Mouse (Mus musculus) C2C12 (cell line): ENCODE results near the gene Ppp1r14d. TPM values are rescaled to one million over a fixed set of nuclear protein-coding genes. Genes with fewer than 3 reads are reported as not detected.

Experiments
- H3K27me3 ChIP-seq: one replicate; pipeline ENCODE4 v1.6.1; 2011; ENCODE audit not compliant: control insufficient read depth, insufficient read depth, insufficient read length
- H3K36me3 ChIP-seq: one replicate; pipeline ENCODE4 v1.6.1; 2011; ENCODE audit not compliant: control insufficient read depth, insufficient read depth
- H3K4me3 ChIP-seq: one replicate; pipeline ENCODE4 v1.5.1; 2011; ENCODE audit warnings: mild to moderate bottlenecking, control low read depth; ENCODE audit not compliant: poor library complexity, insufficient read depth, severe bottlenecking
- H3K79me2 ChIP-seq: one replicate; pipeline ENCODE4 v1.6.1; 2011; ENCODE audit not compliant: control insufficient read depth, insufficient read depth
- H3K79me3 ChIP-seq: one replicate; pipeline ENCODE4 v1.6.1; 2011; ENCODE audit warnings: low read depth, control low read depth
- H3ac ChIP-seq: one replicate; pipeline ENCODE3; 2011; ENCODE audit warnings: low read depth; ENCODE audit not compliant: control insufficient read depth, insufficient read length
- CEBPB ChIP-seq: IDR thresholded peaks from one replicate; pipeline ENCODE4 v1.6.1; 2011; ENCODE audit warnings: low read depth, mild to moderate bottlenecking, control low read depth, moderate library complexity
- CTCF ChIP-seq: IDR thresholded peaks from one replicate; pipeline ENCODE4 v1.5.1; 2011; ENCODE audit not compliant: control insufficient read depth, insufficient read depth, insufficient read length
- FOSL1 ChIP-seq: IDR thresholded peaks from one replicate; pipeline ENCODE4 v1.8.0; 2011; ENCODE audit warnings: mild to moderate bottlenecking, low read length; ENCODE audit not compliant: poor library complexity, insufficient read depth, severe bottlenecking
- MAX ChIP-seq: IDR thresholded peaks from one replicate; pipeline ENCODE4 v1.6.1; 2011; ENCODE audit warnings: mild to moderate bottlenecking, control low read depth
- MYOD1 ChIP-seq: IDR thresholded peaks from one replicate; pipeline ENCODE4 v1.6.1; 2011; ENCODE audit warnings: low read depth; ENCODE audit not compliant: control insufficient read depth, insufficient read length
- MYOG ChIP-seq: IDR thresholded peaks from one replicate; pipeline ENCODE4 v1.6.1; 2011; ENCODE audit not compliant: control insufficient read depth, insufficient read length; ENCODE audit errors: extremely low read depth
- USF1 ChIP-seq: IDR thresholded peaks from one replicate; pipeline ENCODE4 v1.6.1; 2011; ENCODE audit warnings: low read depth, mild to moderate bottlenecking, control low read depth, moderate library complexity
- polyA plus RNA-seq: library from polyadenylated mRNA; unstranded; fragments of >200 nt; fragmentation: generic; extraction: Trizol; gene quantifications from one replicate; pipeline ENCODE4 v1.2.1, GENCODE M21; 2012; ENCODE audit warnings: missing spikeins

Gene Ppp1r14d
- polyA plus RNA-seq, 1 experiment = 0.12 TPM

DNA sequence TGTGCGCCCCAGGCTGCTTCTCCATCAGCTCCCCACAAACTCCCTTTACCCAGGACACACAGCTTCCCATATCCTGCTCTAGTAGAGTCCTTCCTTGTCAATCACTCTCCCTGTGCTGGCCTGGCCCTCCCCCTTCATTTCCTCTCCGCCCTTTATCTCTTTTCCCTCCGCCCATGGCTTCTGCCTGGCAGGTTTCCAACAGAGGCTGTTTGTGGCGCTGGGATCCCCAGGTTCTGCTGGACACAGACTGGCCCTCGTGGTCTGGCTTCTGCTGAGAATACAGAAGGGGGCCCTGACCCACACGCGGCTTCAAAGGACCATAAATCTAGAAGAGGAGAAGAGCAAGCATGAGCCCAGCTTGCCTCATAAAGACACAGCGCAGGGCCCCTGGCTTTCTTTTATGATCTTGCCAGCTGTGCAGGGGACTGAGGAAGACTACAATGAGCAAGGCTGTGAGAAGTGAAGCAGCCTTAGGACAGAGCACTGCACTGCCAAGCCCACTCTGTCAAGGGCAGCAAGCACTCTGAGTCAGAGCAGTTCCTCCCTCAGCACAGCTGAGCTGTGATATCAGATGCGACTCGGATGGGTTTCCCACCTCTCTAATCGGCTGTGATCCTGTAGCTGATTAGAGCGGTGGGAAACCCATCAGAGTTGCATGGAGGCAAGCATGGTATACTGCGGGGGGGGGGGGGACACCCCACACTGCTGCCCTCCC, 56.7 kb downstream of the Ppp1r14d start:
- peaks cover 9% of the 10 kb centered on the region for H3K79me3 ChIP-seq
- H3K27me3 ChIP-seq = no peaks in the 10 kb centered on the region
- H3ac ChIP-seq = peak overlapping the region; percentile 27
- peaks cover 2% of the 10 kb centered on the region for H3K36me3 ChIP-seq
- no peak overlapping the region for H3K4me3 ChIP-seq
- peaks cover 21% of the 10 kb centered on the region for H3K79me2 ChIP-seq
- peak; percentile 59 for TF ChIP-seq MYOD1
- TF ChIP-seq CTCF = no peak
- TF ChIP-seq FOSL1 = no peak
- no peak for TF ChIP-seq MAX

DNA sequence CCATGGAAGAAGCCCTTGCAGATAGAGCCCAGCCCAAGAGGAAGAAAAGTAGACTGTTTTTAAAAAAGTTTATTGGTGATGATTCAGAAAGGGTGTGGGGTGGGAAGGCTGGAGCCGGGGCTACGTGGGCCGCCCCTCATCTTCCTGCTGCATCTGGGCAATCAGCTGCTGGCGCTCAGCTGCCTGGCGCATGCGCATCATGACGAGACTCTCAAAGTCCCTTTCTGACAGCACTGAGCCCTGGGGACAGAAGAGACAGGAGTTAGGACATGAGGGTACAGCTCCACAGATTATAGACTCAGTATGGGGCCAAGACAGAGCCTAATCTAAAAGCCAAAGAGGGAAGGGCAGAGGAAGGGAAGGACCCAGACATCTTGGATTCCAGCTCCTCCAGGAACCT, 57.3 kb downstream of the Ppp1r14d start:
- peaks cover 20% of the 10 kb centered on the region for H3K79me2 ChIP-seq
- TF ChIP-seq MYOG (no peak), FOSL1 (no peak), USF1 (no peak), MYOD1 (no peak), CTCF (no peak), MAX (no peak), CEBPB (no peak)
- H3ac ChIP-seq = no peak overlapping the region
- no peaks in the 10 kb centered on the region for H3K36me3 ChIP-seq
- H3K79me3 ChIP-seq = peaks cover 9% of the 10 kb centered on the region
- H3K4me3 ChIP-seq = no peak overlapping the region
- H3K27me3 ChIP-seq = no peaks in the 10 kb centered on the region

DNA sequence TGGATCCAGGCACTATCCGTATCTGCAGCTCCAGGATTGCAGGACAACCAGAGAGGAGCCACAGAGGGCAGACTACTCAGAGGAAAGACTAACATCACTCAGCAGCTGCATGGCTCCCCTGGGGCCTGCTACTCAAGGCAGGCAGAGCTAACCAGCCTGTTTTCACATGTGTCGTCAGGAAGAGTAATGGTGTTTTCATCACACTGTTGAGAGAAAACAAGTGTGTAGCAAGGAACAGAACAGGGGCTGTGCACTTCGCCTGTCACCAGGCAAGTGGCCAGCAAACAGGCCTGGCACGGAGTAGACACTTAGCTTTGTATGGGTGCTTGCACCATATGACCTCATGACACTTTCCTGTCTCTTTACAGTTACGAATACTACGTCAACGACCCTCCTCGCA, 58.1 kb downstream of the Ppp1r14d start:
- H3ac ChIP-seq = no peak overlapping the region
- no peaks in the 10 kb centered on the region for H3K27me3 ChIP-seq
- H3K36me3 ChIP-seq = no peaks in the 10 kb centered on the region
- peaks cover 11% of the 10 kb centered on the region for H3K79me2 ChIP-seq
- H3K79me3 ChIP-seq = peaks cover 4% of the 10 kb centered on the region
- TF ChIP-seq CEBPB = peak; percentile 12
- no peak for TF ChIP-seq FOSL1
- TF ChIP-seq MYOG = no peak
- no peak for TF ChIP-seq CTCF
- no peak for TF ChIP-seq USF1
- TF ChIP-seq MYOD1 = peak; percentile 95
- TF ChIP-seq MAX = peak; percentile 38
- H3K4me3 ChIP-seq = no peak overlapping the region

DNA sequence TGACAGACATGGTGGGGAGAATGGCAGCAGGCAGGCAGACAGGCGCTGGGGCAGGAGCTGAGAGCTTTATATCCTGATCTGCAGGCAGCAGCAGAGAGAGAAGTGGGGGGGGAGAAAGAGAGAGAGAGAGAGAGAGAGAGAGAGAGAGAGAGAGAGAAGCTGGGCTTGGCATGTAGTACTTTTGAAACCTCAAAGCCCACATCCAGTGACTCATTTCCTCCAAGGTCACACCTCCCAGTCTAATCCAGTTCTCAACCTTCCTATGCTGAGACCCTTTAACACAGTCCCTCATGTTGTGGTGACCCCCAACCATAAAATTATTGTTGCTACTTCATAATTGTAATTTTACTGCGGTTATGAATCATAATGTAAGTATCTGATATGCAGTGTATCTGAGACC, 59.4 kb downstream of the Ppp1r14d start:
- H3K79me2 ChIP-seq = no peaks in the 10 kb centered on the region
- TF ChIP-seq FOSL1 (peak; percentile 61), MYOD1 (no peak), MAX (peak; percentile 46), MYOG (no peak), USF1 (no peak)
- H3K79me3 ChIP-seq = no peaks in the 10 kb centered on the region
- no peaks in the 10 kb centered on the region for H3K27me3 ChIP-seq
- no peaks in the 10 kb centered on the region for H3K36me3 ChIP-seq
- no peak overlapping the region for H3K4me3 ChIP-seq
- H3ac ChIP-seq = no peak overlapping the region

Other genes with a start within 250 kb of the Ppp1r14d start
- 9.3 TPM for gene Ccdc32, start 200.5 kb downstream of the Ppp1r14d start, polyA plus RNA-seq
- gene Rpusd2, start 195.1 kb downstream of the Ppp1r14d start, polyA plus RNA-seq = 4.2 TPM
- 3.2 TPM for gene Knl1, start 182.8 kb downstream of the Ppp1r14d start, polyA plus RNA-seq
- 28.6 TPM for gene Rad51, start 117.1 kb downstream of the Ppp1r14d start, polyA plus RNA-seq
- 21.8 TPM for gene Rmdn3, start 72.9 kb downstream of the Ppp1r14d start, polyA plus RNA-seq
- gene Gchfr, start 62.1 kb downstream of the Ppp1r14d start, polyA plus RNA-seq = 80.5 TPM
- 1.5 TPM for gene Gm14137, start 55.4 kb downstream of the Ppp1r14d start, polyA plus RNA-seq
- gene Zfyve19, start 21.3 kb downstream of the Ppp1r14d start, polyA plus RNA-seq = 27.1 TPM
- gene Dnajc17, start 21.1 kb downstream of the Ppp1r14d start, polyA plus RNA-seq = 12.3 TPM
- gene Spint1, start 7.5 kb upstream of the Ppp1r14d start, polyA plus RNA-seq = 0.82 TPM
- gene Rhov, start 41.4 kb upstream of the Ppp1r14d start, polyA plus RNA-seq = 0.55 TPM
- gene Vps18, start 58.8 kb upstream of the Ppp1r14d start, polyA plus RNA-seq = 14.9 TPM
- gene Dll4, start 95.9 kb upstream of the Ppp1r14d start, polyA plus RNA-seq = not detected
- 60.7 TPM for gene Chac1, start 121.3 kb upstream of the Ppp1r14d start, polyA plus RNA-seq
- gene Ino80, start 247.8 kb upstream of the Ppp1r14d start, polyA plus RNA-seq = 5.7 TPM